Comparison of ENCODE assay signal across 8 mouse cellular contexts in the genomic region with DNA sequence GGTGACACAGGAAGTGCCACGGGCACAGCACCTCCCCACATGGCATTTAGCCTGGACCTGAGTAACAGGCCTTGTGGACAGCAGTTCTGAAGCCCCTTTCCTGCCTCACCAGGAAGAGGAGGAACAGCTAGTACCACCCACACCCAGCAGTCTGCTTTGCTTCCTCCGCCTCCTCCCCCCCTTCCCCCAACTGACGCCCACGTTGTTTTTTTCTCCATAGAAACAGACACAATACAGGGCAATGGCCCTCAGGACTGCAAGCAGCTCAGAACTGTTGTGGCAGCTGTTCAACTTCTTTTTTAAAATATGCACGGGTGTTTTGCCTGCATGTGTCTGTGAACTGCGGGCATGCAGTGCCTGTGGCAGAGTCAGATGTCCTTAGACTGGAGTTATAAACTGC. TPM values are rescaled to one million over a fixed set of nuclear protein-coding genes. Genes with fewer than 3 reads are reported as not detected.
A peak's percentile ranks its signal among the peaks of the same experiment; 100 is the strongest.
DNase-seq lines count a peak whose midpoint lies in the region; ATAC-seq and TF ChIP-seq lines count a peak whose summit lies in the region.

No protein-coding gene starts in this region.

- no peaks in the 10 kb centered on the region for H3K27me3 ChIP-seq in heart, embryonic 12.5 days (replicated peaks)
- no peaks in the 10 kb centered on the region for H3K27me3 ChIP-seq in neural tube, embryonic 12.5 days (replicated peaks)

- peaks cover 4% of the 10 kb centered on the region; the same call in 1 of the 2 replicates for H3K36me3 ChIP-seq in heart, embryonic 12.5 days
- H3K36me3 ChIP-seq in neural tube, embryonic 12.5 days = no peaks in the 10 kb centered on the region

- H3K4me1 ChIP-seq in heart, embryonic 12.5 days (replicated peaks) = peaks cover 83% of the 10 kb centered on the region
- peaks cover 63% of the 10 kb centered on the region for H3K4me1 ChIP-seq in lung, adult 2 months (ENCODE audit: control insufficient read depth, insufficient read depth, low read length)
- peaks cover 64% of the 10 kb centered on the region for H3K4me1 ChIP-seq in neural tube, embryonic 12.5 days

- peak overlapping the region; percentile 85 for H3K27ac ChIP-seq in layer of hippocampus, adult 2 months
- H3K27ac ChIP-seq in heart, embryonic 12.5 days (ENCODE audit: poor library complexity, severe bottlenecking) = peak overlapping the region; percentile 90
- H3K27ac ChIP-seq in neural tube, embryonic 12.5 days = peak overlapping the region; percentile 43

- TF ChIP-seq POLR2A in lung, adult 2 months (IDR thresholded peaks at IDR 0.05; ENCODE audit: borderline replicate concordance, extremely low read depth, low read depth, low read length) = peak; percentile 53; the same call in 1 of the 2 replicates

- ATAC-seq in heart, embryonic 12.5 days (ENCODE audit: insufficient number of reproducible peaks, low FRiP score) = peak; percentile 70
- peak; percentile 52 for ATAC-seq in neural tube, embryonic 12.5 days (ENCODE audit: low FRiP score, low read depth)

- H3K9ac ChIP-seq in heart, embryonic 12.5 days = peak overlapping the region; percentile 42
- H3K9ac ChIP-seq in neural tube, embryonic 12.5 days = no peak overlapping the region

- DNase-seq in layer of hippocampus, adult 2 months (ENCODE audit: low spot score in 2 of 2) = peak; percentile 51 to 68
- no peak for DNase-seq in layer of hippocampus, postnatal 25 days (ENCODE audit: extremely low spot score in 1 of 2, low spot score in 1 of 2)
- peak; percentile 73 for DNase-seq in embryo, embryonic 9.5 days (ENCODE audit: extremely low spot score)
- DNase-seq in kidney, adult 9 months = peak; percentile 63
- peak; percentile 68 for DNase-seq in lung, adult 2 months
- peak; percentile 70 to 79 for DNase-seq in thymus, postnatal 36 days

- WGBS in heart, embryonic 12.5 days = 9% methylated on average over 6 of the region's 6 CpGs
- 2% methylated on average over 6 of the region's 6 CpGs for WGBS in lung, adult 2 months
- 1% methylated on average over 6 of the region's 6 CpGs for WGBS in neural tube, embryonic 12.5 days

- H3K9me3 ChIP-seq in heart, embryonic 12.5 days (replicated peaks) = no peaks in the 10 kb centered on the region; the same call in 1 of the 2 replicates
- H3K9me3 ChIP-seq in neural tube, embryonic 12.5 days = no peaks in the 10 kb centered on the region

- H3K4me3 ChIP-seq in layer of hippocampus, adult 2 months = peak overlapping the region; percentile 0; the same call in 1 of the 2 replicates
- H3K4me3 ChIP-seq in heart, embryonic 12.5 days = peak overlapping the region; percentile 20; the same call in 1 of the 2 replicates
- peak overlapping the region; percentile 7 for H3K4me3 ChIP-seq in lung, adult 2 months (replicated peaks; ENCODE audit: extremely low read depth, low read depth, low read length)
- H3K4me3 ChIP-seq in neural tube, embryonic 12.5 days = no peak overlapping the region

- TF ChIP-seq CTCF in layer of hippocampus, adult 2 months (conservative IDR thresholded peaks at IDR 0.05) = no peak
- TF ChIP-seq CTCF in lung, adult 2 months (IDR thresholded peaks at IDR 0.05; ENCODE audit: insufficient read depth, low read length) = no peak

- peak overlapping the region; percentile 58 for H3K4me2 ChIP-seq in heart, embryonic 12.5 days
- H3K4me2 ChIP-seq in neural tube, embryonic 12.5 days (replicated peaks) = peak overlapping the region; percentile 38

RNA-seq across cellular contexts. Expression of gene Ski, which starts 44.1 kb away (rescaled TPM):
- total RNA-seq in layer of hippocampus, adult 2 months (2021) = 100 to 1,000 TPM; 128 to 136 TPM
- total RNA-seq in layer of hippocampus, postnatal 25 days (2021) = 100 to 1,000 TPM; 119 to 129 TPM
- polyA plus RNA-seq in heart, embryonic 12.5 days (2016; fragmentation: Nextera tagmentation; extraction: Ambion mirVana) = 11.9 and 14.0 TPM in 2 replicates
- polyA plus RNA-seq in lung, adult 2 months (2012; rRNA removed) = 105 and 115 TPM in 2 replicates
- polyA plus RNA-seq in neural tube, embryonic 12.5 days (2016; fragmentation: Nextera tagmentation; extraction: Ambion mirVana) = 12.3 and 13.2 TPM in 2 replicates

Comparison
In these comparisons a context has a peak if more than half of its experiments do, and no peak if none do; other contexts are left out.
1. DNase-seq: peak in layer of hippocampus, adult 2 months (2 of 2), embryo, embryonic 9.5 days (single experiment), kidney, adult 9 months (single experiment), lung, adult 2 months (single experiment) and thymus, postnatal 36 days (2 of 2); none in layer of hippocampus, postnatal 25 days (0 of 2).
2. Peak in every context shown above with its lines, with median percentiles within 50 percentile points of each other: H3K27ac ChIP-seq.